In the genomic region with DNA sequence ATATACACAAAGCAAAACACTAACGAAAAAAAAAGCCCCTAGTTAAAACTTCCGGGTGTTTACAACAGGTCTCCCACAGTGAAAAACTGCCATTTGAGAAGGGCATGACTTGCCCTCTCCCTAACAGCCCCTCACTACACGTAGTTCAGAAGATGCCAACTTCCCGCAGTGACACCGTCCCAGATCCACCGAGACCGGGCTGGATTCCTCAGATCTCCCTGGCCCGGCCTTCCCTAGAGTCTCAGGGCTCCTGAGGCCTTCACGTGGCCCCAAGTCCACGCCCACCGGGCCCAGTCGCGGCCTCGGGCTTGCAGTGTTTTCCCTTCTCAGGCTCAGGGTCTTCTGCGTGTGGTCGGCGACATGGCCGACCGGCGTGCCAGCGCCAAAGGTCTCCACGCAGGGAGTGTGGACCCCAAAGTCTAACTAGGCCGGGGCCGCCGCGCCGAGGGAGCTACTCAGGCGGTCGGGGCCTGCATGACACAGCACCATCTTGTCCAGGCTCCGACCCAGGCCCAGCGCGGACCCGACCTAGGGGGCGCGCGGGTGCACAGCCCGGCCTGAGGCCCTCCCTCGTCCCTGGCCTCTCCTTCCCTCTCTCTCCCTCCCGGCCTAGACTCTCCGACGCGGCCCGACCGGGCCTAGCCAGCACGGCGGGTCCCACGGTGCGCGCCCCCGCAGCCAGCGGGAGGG, we compare ENCODE assay signal across 8 mouse cellular contexts. TPM values are rescaled to one million over a fixed set of nuclear protein-coding genes. Genes with fewer than 3 reads are reported as not detected.
DNase-seq lines count a peak whose midpoint lies in the region; ATAC-seq and TF ChIP-seq lines count a peak whose summit lies in the region.

No protein-coding gene starts in this region.

- under 1% methylated on average over 51 of the region's 51 CpGs for WGBS in forebrain, embryonic 12.5 days
- under 1% methylated on average over 51 of the region's 51 CpGs for WGBS in heart, postnatal 0 days
- under 1% methylated on average over 43 of the region's 51 CpGs for WGBS in liver, postnatal 0 days (ENCODE audit: insufficient replicate concordance)
- under 1% methylated on average over 46 of the region's 51 CpGs for WGBS in neural tube, embryonic 13.5 days

- H3K9ac ChIP-seq in forebrain, embryonic 12.5 days = peak overlapping the region; percentile 95
- peak overlapping the region; percentile 95 for H3K9ac ChIP-seq in heart, postnatal 0 days (replicated peaks; ENCODE audit: low read depth, low read length)
- peak overlapping the region; percentile 98 for H3K9ac ChIP-seq in liver, postnatal 0 days (replicated peaks)
- peak overlapping the region; percentile 98 for H3K9ac ChIP-seq in neural tube, embryonic 13.5 days

- H3K4me2 ChIP-seq in forebrain, embryonic 12.5 days = peak overlapping the region; percentile 88
- peak overlapping the region; percentile 85 for H3K4me2 ChIP-seq in heart, postnatal 0 days (ENCODE audit: low read depth, low read length)
- peak overlapping the region; percentile 78 for H3K4me2 ChIP-seq in liver, postnatal 0 days (ENCODE audit: low read depth, low read length)
- H3K4me2 ChIP-seq in neural tube, embryonic 13.5 days = peak overlapping the region; percentile 98

- TF ChIP-seq CTCF in E14TG2a.4 (conservative IDR thresholded peaks at IDR 0.05; ENCODE audit: low read length) = no peak
- no peak for TF ChIP-seq CTCF in heart, postnatal 0 days (IDR thresholded peaks at IDR 0.05; ENCODE audit: low read depth)
- TF ChIP-seq CTCF in liver, postnatal 0 days (IDR thresholded peaks at IDR 0.05; ENCODE audit: low read depth) = peak; percentile 50

- peak; percentile 68 for DNase-seq in c-Kit-positive CD71-positive TER-119-negative erythroid progenitor cells, embryonic 14.5 days (ENCODE audit: low read depth)
- DNase-seq in heart, postnatal 0 days (ENCODE audit: low spot score) = peak; percentile 60
- peak; percentile 80 to 89 for DNase-seq in kidney, postnatal 4 days
- peak; percentile 82 for DNase-seq in liver, postnatal 0 days
- DNase-seq in telencephalon, adult 2 months (ENCODE audit: low read depth, low spot score) = peak; percentile 50

- peaks cover 64% of the 10 kb centered on the region for H3K36me3 ChIP-seq in E14TG2a.4 (ENCODE audit: insufficient read depth, low read length)
- peaks cover 24% of the 10 kb centered on the region for H3K36me3 ChIP-seq in forebrain, embryonic 12.5 days (replicated peaks)
- peaks cover 18% of the 10 kb centered on the region for H3K36me3 ChIP-seq in heart, postnatal 0 days (replicated peaks; ENCODE audit: control insufficient read depth, insufficient read depth, low read length)
- peaks cover 13% of the 10 kb centered on the region for H3K36me3 ChIP-seq in liver, postnatal 0 days (replicated peaks; ENCODE audit: insufficient read depth, low read length)
- H3K36me3 ChIP-seq in neural tube, embryonic 13.5 days = peaks cover 29% of the 10 kb centered on the region

- H3K4me1 ChIP-seq in E14TG2a.4 (replicated peaks; ENCODE audit: low read depth, low read length) = peaks cover 51% of the 10 kb centered on the region
- H3K4me1 ChIP-seq in forebrain, embryonic 12.5 days = peaks cover 20% of the 10 kb centered on the region
- peaks cover 20% of the 10 kb centered on the region for H3K4me1 ChIP-seq in heart, postnatal 0 days (ENCODE audit: control insufficient read depth, insufficient read depth)
- H3K4me1 ChIP-seq in liver, postnatal 0 days (ENCODE audit: insufficient read depth) = peaks cover 19% of the 10 kb centered on the region
- H3K4me1 ChIP-seq in neural tube, embryonic 13.5 days (replicated peaks) = peaks cover 33% of the 10 kb centered on the region

- H3K4me3 ChIP-seq in E14TG2a.4 (replicated peaks; ENCODE audit: low read length) = peak overlapping the region; percentile 97
- H3K4me3 ChIP-seq in forebrain, embryonic 12.5 days (replicated peaks) = peak overlapping the region; percentile 93
- H3K4me3 ChIP-seq in heart, postnatal 0 days (ENCODE audit: low read depth, low read length) = peak overlapping the region; percentile 86
- peak overlapping the region; percentile 95 for H3K4me3 ChIP-seq in liver, postnatal 0 days (ENCODE audit: low read depth, low read length)
- H3K4me3 ChIP-seq in neural tube, embryonic 13.5 days = peak overlapping the region; percentile 98

- ATAC-seq in forebrain, embryonic 12.5 days (ENCODE audit: low FRiP score) = peak; percentile 80
- peak; percentile 62 for ATAC-seq in heart, postnatal 0 days (ENCODE audit: insufficient read depth, low read depth)
- ATAC-seq in liver, postnatal 0 days = peak; percentile 70
- peak; percentile 86 for ATAC-seq in neural tube, embryonic 13.5 days (ENCODE audit: low read depth)

- peak overlapping the region; percentile 100 for H3K27ac ChIP-seq in forebrain, embryonic 12.5 days
- H3K27ac ChIP-seq in heart, postnatal 0 days (ENCODE audit: low read depth) = peak overlapping the region; percentile 99
- peak overlapping the region; percentile 99 for H3K27ac ChIP-seq in liver, postnatal 0 days (ENCODE audit: low read depth)
- H3K27ac ChIP-seq in neural tube, embryonic 13.5 days (replicated peaks) = peak overlapping the region; percentile 99

- TF ChIP-seq EP300 in heart, postnatal 0 days (IDR thresholded peaks at IDR 0.05; ENCODE audit: low read depth) = no peak; the same call in 1 of the 2 replicates
- TF ChIP-seq EP300 in liver, postnatal 0 days (IDR thresholded peaks at IDR 0.05; ENCODE audit: low read depth) = no peak

- no peaks in the 10 kb centered on the region for H3K27me3 ChIP-seq in E14TG2a.4 (ENCODE audit: insufficient read depth, low read length)
- no peaks in the 10 kb centered on the region for H3K27me3 ChIP-seq in forebrain, embryonic 12.5 days
- H3K27me3 ChIP-seq in heart, postnatal 0 days (ENCODE audit: control insufficient read depth, insufficient read depth, low read length) = no peaks in the 10 kb centered on the region
- no peaks in the 10 kb centered on the region for H3K27me3 ChIP-seq in liver, postnatal 0 days (ENCODE audit: insufficient read depth, low read length)
- H3K27me3 ChIP-seq in neural tube, embryonic 13.5 days = no peaks in the 10 kb centered on the region

- no peaks in the 10 kb centered on the region for H3K9me3 ChIP-seq in E14TG2a.4 (ENCODE audit: low read length)
- H3K9me3 ChIP-seq in forebrain, embryonic 12.5 days = no peaks in the 10 kb centered on the region
- no peaks in the 10 kb centered on the region for H3K9me3 ChIP-seq in heart, postnatal 0 days (replicated peaks; ENCODE audit: control insufficient read depth, low read length)
- no peaks in the 10 kb centered on the region for H3K9me3 ChIP-seq in liver, postnatal 0 days (ENCODE audit: low read length)
- H3K9me3 ChIP-seq in neural tube, embryonic 13.5 days = no peaks in the 10 kb centered on the region

RNA-seq across cellular contexts. Expression of a gene that starts 0.7 kb away (rescaled TPM):
- polyA plus RNA-seq in forebrain, embryonic 12.5 days (2016; fragmentation: Nextera tagmentation; extraction: Ambion mirVana) = 640 and 653 TPM in 2 replicates
- 166 and 201 TPM in 2 replicates for total RNA-seq in heart, postnatal 0 days (2014; rRNA removed; ENCODE audit: low replicate concordance)
- 398 and 438 TPM in 2 replicates for polyA plus RNA-seq in heart, postnatal 0 days (2015; fragmentation: Nextera tagmentation; extraction: Ambion mirVana)
- 127 and 145 TPM in 2 replicates for polyA plus RNA-seq in liver, postnatal 0 days (2015; fragmentation: Nextera tagmentation; extraction: Ambion mirVana)
- polyA plus RNA-seq in neural tube, embryonic 13.5 days (2015; fragmentation: Nextera tagmentation; extraction: Ambion mirVana) = 526 and 554 TPM in 2 replicates

RNA-seq across cellular contexts. Expression of a gene that starts 10.7 kb away (rescaled TPM):
- polyA plus RNA-seq in forebrain, embryonic 12.5 days (2016; fragmentation: Nextera tagmentation; extraction: Ambion mirVana) = 21.6 and 26.7 TPM in 2 replicates
- 4.5 and 4.9 TPM in 2 replicates for total RNA-seq in heart, postnatal 0 days (2014; rRNA removed; ENCODE audit: low replicate concordance)
- polyA plus RNA-seq in heart, postnatal 0 days (2015; fragmentation: Nextera tagmentation; extraction: Ambion mirVana) = 4.6 and 4.9 TPM in 2 replicates
- polyA plus RNA-seq in liver, postnatal 0 days (2015; fragmentation: Nextera tagmentation; extraction: Ambion mirVana) = 4.5 and 5.5 TPM in 2 replicates
- polyA plus RNA-seq in neural tube, embryonic 13.5 days (2015; fragmentation: Nextera tagmentation; extraction: Ambion mirVana) = 19.9 and 20.4 TPM in 2 replicates

RNA-seq across cellular contexts. Expression of a gene that starts 26.0 kb away (rescaled TPM):
- polyA plus RNA-seq in forebrain, embryonic 12.5 days (2016; fragmentation: Nextera tagmentation; extraction: Ambion mirVana) = 24.9 and 26.7 TPM in 2 replicates
- total RNA-seq in heart, postnatal 0 days (2014; rRNA removed; ENCODE audit: low replicate concordance) = 11.3 and 25.2 TPM in 2 replicates
- 11.4 and 12.5 TPM in 2 replicates for polyA plus RNA-seq in heart, postnatal 0 days (2015; fragmentation: Nextera tagmentation; extraction: Ambion mirVana)
- 7.6 and 8.3 TPM in 2 replicates for polyA plus RNA-seq in liver, postnatal 0 days (2015; fragmentation: Nextera tagmentation; extraction: Ambion mirVana)
- 22.4 and 23.3 TPM in 2 replicates for polyA plus RNA-seq in neural tube, embryonic 13.5 days (2015; fragmentation: Nextera tagmentation; extraction: Ambion mirVana)

RNA-seq across cellular contexts. Expression of a gene that starts 30.2 kb away (rescaled TPM):
- polyA plus RNA-seq in forebrain, embryonic 12.5 days (2016; fragmentation: Nextera tagmentation; extraction: Ambion mirVana) = 0.85 and 1.1 TPM in 2 replicates
- not detected in 2 replicates for total RNA-seq in heart, postnatal 0 days (2014; rRNA removed; ENCODE audit: low replicate concordance)
- 0.19 and 0.41 TPM in 2 replicates for polyA plus RNA-seq in heart, postnatal 0 days (2015; fragmentation: Nextera tagmentation; extraction: Ambion mirVana)
- 0.17 TPM in 1 of 2 replicates, not detected in the other for polyA plus RNA-seq in liver, postnatal 0 days (2015; fragmentation: Nextera tagmentation; extraction: Ambion mirVana)
- polyA plus RNA-seq in neural tube, embryonic 13.5 days (2015; fragmentation: Nextera tagmentation; extraction: Ambion mirVana) = 0.57 and 1.3 TPM in 2 replicates

RNA-seq across cellular contexts. Expression of a gene that starts 31.9 kb away (rescaled TPM):
- 308 and 324 TPM in 2 replicates for polyA plus RNA-seq in forebrain, embryonic 12.5 days (2016; fragmentation: Nextera tagmentation; extraction: Ambion mirVana)
- total RNA-seq in heart, postnatal 0 days (2014; rRNA removed; ENCODE audit: low replicate concordance) = 77.9 and 130 TPM in 2 replicates
- 171 and 174 TPM in 2 replicates for polyA plus RNA-seq in heart, postnatal 0 days (2015; fragmentation: Nextera tagmentation; extraction: Ambion mirVana)
- polyA plus RNA-seq in liver, postnatal 0 days (2015; fragmentation: Nextera tagmentation; extraction: Ambion mirVana) = 114 and 116 TPM in 2 replicates
- polyA plus RNA-seq in neural tube, embryonic 13.5 days (2015; fragmentation: Nextera tagmentation; extraction: Ambion mirVana) = 224 and 235 TPM in 2 replicates

Comparison
In these comparisons a context has a peak if more than half of its experiments do, and no peak if none do; other contexts are left out.
1. Peak in every context shown above with its lines: DNase-seq, ATAC-seq, H3K4me3 ChIP-seq and H3K27ac ChIP-seq.